Mouse (Mus musculus) MEL (cell line): Measurements from ENCODE around the gene Plekhg6.

ENCODE experiments used
- CTCF ChIP-seq, 3 experiments: IDR thresholded peaks in 2 of 3; conservative IDR thresholded peaks in 1 of 3; 2 replicates each; pipeline ENCODE4 v1.5.1; 2011 to 2012; ENCODE audit warnings: low read length in 3 of 3, low read depth in 2 of 3, mild to moderate bottlenecking in 2 of 3, improper control_type of control experiment in 1 of 3, inconsistent platforms in 1 of 3, mixed read lengths in 1 of 3, moderate library complexity in 1 of 3; ENCODE audit not compliant: control insufficient read depth in 1 of 3, insufficient read depth in 1 of 3, poor library complexity in 1 of 3, severe bottlenecking in 1 of 3
- E2F4 ChIP-seq: IDR thresholded peaks from 2 replicates; pipeline ENCODE4 v1.6.1; 2011; ENCODE audit warnings: low read depth, low read length, improper control_type of control experiment, borderline replicate concordance
- GATA1 ChIP-seq: IDR thresholded peaks from 2 replicates; pipeline ENCODE4 v1.6.1; 2011; ENCODE audit warnings: low read depth, low read length, improper control_type of control experiment
- MAX ChIP-seq: IDR thresholded peaks from 2 replicates; pipeline ENCODE4 v1.6.1; 2011; ENCODE audit warnings: low read length, improper control_type of control experiment
- MYC ChIP-seq: IDR thresholded peaks from 2 replicates; pipeline ENCODE4 v1.6.1; 2011; ENCODE audit warnings: low read depth, mild to moderate bottlenecking, low read length, improper control_type of control experiment, moderate library complexity
- NRF1 ChIP-seq: IDR thresholded peaks from 2 replicates; pipeline ENCODE4 v1.6.1; 2014; ENCODE audit warnings: low read depth, mild to moderate bottlenecking, inconsistent platforms, low read length, improper control_type of control experiment, moderate library complexity; ENCODE audit not compliant: poor library complexity, insufficient read depth, severe bottlenecking
- POLR2A ChIP-seq, 2 experiments: IDR thresholded peaks; 2 replicates each; pipeline ENCODE4 v1.6.1; 2011 to 2012; ENCODE audit warnings: low read length in 2 of 2, mild to moderate bottlenecking in 2 of 2, control low read depth in 1 of 2, improper control_type of control experiment in 1 of 2, low read depth in 1 of 2, moderate library complexity in 1 of 2; ENCODE audit not compliant: control insufficient read depth in 1 of 2, insufficient read depth in 1 of 2, poor library complexity in 1 of 2
- POLR2AphosphoS2 ChIP-seq: IDR thresholded peaks from 2 replicates; pipeline ENCODE4 v1.6.1; 2011; ENCODE audit warnings: low read length, improper control_type of control experiment
- TAL1 ChIP-seq: IDR thresholded peaks from 2 replicates; pipeline ENCODE4 v1.6.1; 2012; ENCODE audit warnings: mild to moderate bottlenecking, inconsistent platforms, low read length, moderate library complexity, mixed read lengths
- ZNF384 ChIP-seq: IDR thresholded peaks from 2 replicates; pipeline ENCODE4 v1.6.1; 2012; ENCODE audit warnings: low read depth, mild to moderate bottlenecking, inconsistent platforms, low read length, improper control_type of control experiment

DNA sequence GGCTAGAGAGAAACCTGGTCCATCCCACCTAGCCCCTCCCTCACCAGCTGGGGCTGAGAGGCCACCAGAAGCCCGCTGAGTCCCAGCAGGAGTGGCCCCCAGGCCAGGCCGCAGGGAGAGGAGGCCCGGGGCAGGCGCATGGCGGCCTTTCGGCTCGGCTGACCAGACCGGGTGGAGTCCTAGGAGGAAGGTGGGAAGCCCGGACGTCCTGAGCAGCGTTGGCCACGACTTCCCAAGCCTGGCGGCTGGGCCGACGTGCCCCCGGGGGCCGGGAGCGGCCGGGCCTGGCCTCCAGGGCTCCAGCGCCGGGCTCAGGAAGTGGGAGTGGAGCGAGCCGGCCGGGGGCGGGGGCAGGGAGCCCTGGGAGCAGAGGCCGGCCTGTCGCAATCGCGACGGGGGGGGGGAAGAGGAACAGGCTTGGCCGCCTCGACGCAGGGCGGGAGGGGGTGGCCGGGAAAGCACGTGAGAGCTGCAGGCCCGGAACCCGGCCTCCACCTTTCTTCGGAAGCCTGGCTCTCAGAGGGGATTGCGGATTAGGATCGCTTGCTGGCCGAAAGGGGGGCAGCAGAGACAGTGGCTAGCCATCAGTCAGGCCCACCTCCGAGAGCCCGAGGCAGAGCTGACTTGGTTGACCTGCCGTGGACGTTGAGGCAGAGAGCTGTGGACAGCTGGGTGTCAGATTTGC lies 66.9 kb downstream of the Plekhg6 start, which contains the start of gene Ltbr:
- TF ChIP-seq GATA1 (no peak), CTCF (IDR thresholded peaks at IDR 0.05 in 2 of 3, conservative IDR thresholded peaks at IDR 0.05 in 1 of 3; ENCODE audit: control insufficient read depth in 1 of 3, insufficient read depth in 1 of 3, low read depth in 2 of 3, low read length in 3 of 3, poor library complexity in 1 of 3, severe bottlenecking in 1 of 3) (no peak), POLR2AphosphoS2 (peak; percentile 61; the same call in 1 of the 2 replicates), E2F4 (no peak), ZNF384 (no peak), POLR2A (IDR thresholded peaks at IDR 0.05; ENCODE audit: control insufficient read depth in 1 of 2, insufficient read depth in 1 of 2, low read depth in 1 of 2, low read length in 2 of 2, poor library complexity in 1 of 2) (peak; percentile 70 to 72), MAX (peak; percentile 92), TAL1 (no peak), NRF1 (no peak), MYC (0 out of 2 replicates have a peak, but pooled peaks have one; percentile 45)
